8 mouse cellular contexts compared by ENCODE assay signal in genomic region chr3:79673082-79673481, GRCm38 (mm10). TPM values are rescaled to one million over a fixed set of nuclear protein-coding genes. Genes with fewer than 3 reads are reported as not detected.
DNase-seq lines count a peak whose midpoint lies in the region; ATAC-seq lines count a peak whose summit lies in the region.

No protein-coding gene starts in this region.

- DNase-seq in cerebellum, adult 11 months, result peak; percentile 31
- DNase-seq in urinary bladder, postnatal 25 days (ENCODE audit: low spot score), result peak; percentile 60
- DNase-seq in urinary bladder, postnatal 10 days (ENCODE audit: low spot score), result no peak
- peak; percentile 51 for DNase-seq in embryo, embryonic 11.5 days (ENCODE audit: low read depth, low spot score)
- peak; percentile 51 to 68 for DNase-seq in heart, postnatal 36 days
- peak; percentile 18 to 58 for DNase-seq in left cerebral cortex, postnatal 36 days (ENCODE audit: low spot score in 2 of 2)
- peak; percentile 51 for DNase-seq in retina, postnatal 7 days (ENCODE audit: low read depth, low spot score)

- intact Hi-C loops in heart, postnatal 36 days (cut with DNase I), result loop anchor here (1.0 kb wide), 2 partner anchors 71 to 136 kb away; no protein-coding TSS in a partner anchor
- intact Hi-C loops in left cerebral cortex, postnatal 36 days (cut with DNase I), result no loop called here

- no peak for ATAC-seq in cerebellum, adult (ENCODE audit: insufficient number of reproducible peaks, low FRiP score, low TSS enrichment)

RNA-seq across cellular contexts. Expression of gene Etfdh, which starts 43.8 kb away (rescaled TPM):
- 100 to 1,000 TPM; 564 to 620 TPM for total RNA-seq in heart, postnatal 36 days (2021)
- 10 to 100 TPM; 23.5 to 27.4 TPM for total RNA-seq in left cerebral cortex, postnatal 36 days (2021)

RNA-seq across cellular contexts. Expression of gene 4930579G24Rik, which starts 44.2 kb away (rescaled TPM):
- 1 to 10 TPM; 2.2 to 2.6 TPM for total RNA-seq in heart, postnatal 36 days (2021)
- total RNA-seq in left cerebral cortex, postnatal 36 days (2021), result 1 to 10 TPM; 1.4 to 1.5 TPM

Comparison
In these comparisons a context has a peak if more than half of its experiments do, and no peak if none do; other contexts are left out.
1. RNA of gene Etfdh, which starts 43.8 kb away (total RNA-seq): 564 to 620 TPM in heart, postnatal 36 days; 23.5 to 27.4 TPM in left cerebral cortex, postnatal 36 days; every median in the first group is over 10 times any median in the second.